Mouse (Mus musculus): ENCODE measurements around the gene Pphln1. TPM values are rescaled to one million over a fixed set of nuclear protein-coding genes. Genes with fewer than 3 reads are reported as not detected.

Gene Pphln1
- polyA plus RNA-seq, 1 experiment: 28.2 TPM

DNA sequence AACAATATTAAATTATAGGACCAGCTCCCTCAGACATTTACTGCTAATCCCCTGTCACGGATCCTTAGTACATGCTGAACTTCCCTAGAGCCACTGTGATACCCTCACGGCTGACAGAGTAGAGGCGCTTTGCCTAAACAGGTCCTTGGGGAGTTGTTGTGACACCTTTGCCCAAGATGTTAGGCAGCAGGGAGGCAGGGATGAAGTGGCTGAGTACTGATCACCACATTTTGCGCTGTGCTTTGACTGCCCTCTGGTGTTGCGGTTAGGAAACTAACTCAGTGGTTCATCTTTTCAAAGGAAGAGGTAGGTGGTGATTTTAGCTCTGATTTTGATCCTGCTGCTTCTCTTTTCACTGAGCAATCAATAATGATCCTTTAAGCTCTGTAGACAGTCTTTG lies 40.5 kb downstream of the Pphln1 start:
- Histone ChIP-seq H3K79me2 (ENCODE audit: control insufficient read depth, insufficient read depth) (no peaks in the 10 kb centered on the region), H3K4me3 (ENCODE audit: insufficient read depth, poor library complexity, severe bottlenecking) (no peak overlapping the region), H3K79me3 (ENCODE audit: low read depth) (no peaks in the 10 kb centered on the region), H3ac (ENCODE audit: control insufficient read depth, insufficient read length, low read depth) (no peak overlapping the region), H3K36me3 (ENCODE audit: control insufficient read depth, insufficient read depth) (peaks cover 72% of the 10 kb centered on the region), H3K27me3 (ENCODE audit: control insufficient read depth, insufficient read depth, insufficient read length) (no peaks in the 10 kb centered on the region)
- peak; percentile 79 for TF ChIP-seq CTCF (IDR thresholded peaks at IDR 0.05; ENCODE audit: control insufficient read depth, insufficient read depth, insufficient read length)
- TF ChIP-seq USF1 (IDR thresholded peaks at IDR 0.05; ENCODE audit: low read depth): no peak
- no peak for TF ChIP-seq FOSL1 (IDR thresholded peaks at IDR 0.05; ENCODE audit: insufficient read depth, low read length, poor library complexity, severe bottlenecking)
- TF ChIP-seq MYOD1 (IDR thresholded peaks at IDR 0.05; ENCODE audit: control insufficient read depth, insufficient read length, low read depth): no peak
- no peak for TF ChIP-seq MYOG (IDR thresholded peaks at IDR 0.05; ENCODE audit: control insufficient read depth, extremely low read depth, insufficient read length)
- TF ChIP-seq MAX (IDR thresholded peaks at IDR 0.05): no peak
- no peak for TF ChIP-seq CEBPB (IDR thresholded peaks at IDR 0.05; ENCODE audit: low read depth)

DNA sequence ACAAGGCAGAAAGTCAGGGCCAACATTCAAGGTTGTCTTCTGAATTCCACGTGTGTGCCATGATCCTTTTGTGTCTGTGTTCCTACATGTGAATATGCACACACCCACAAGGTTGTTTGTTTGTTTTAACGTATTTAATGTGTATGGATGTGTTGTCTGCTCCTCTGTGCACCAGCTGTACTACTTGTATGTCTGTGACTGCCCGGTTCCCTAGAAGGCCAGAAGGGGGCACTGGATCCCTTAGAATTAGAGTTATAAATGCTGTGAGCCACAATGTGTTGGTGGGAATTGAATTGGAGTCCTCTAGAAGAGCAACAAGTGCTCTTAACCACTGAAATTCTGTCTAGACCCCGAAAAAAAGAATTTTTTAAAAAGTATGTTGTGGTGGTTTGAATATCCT lies 44.1 kb downstream of the Pphln1 start:
- Histone ChIP-seq H3K79me2 (ENCODE audit: control insufficient read depth, insufficient read depth) (no peaks in the 10 kb centered on the region), H3K36me3 (ENCODE audit: control insufficient read depth, insufficient read depth) (peaks cover 81% of the 10 kb centered on the region), H3K4me3 (ENCODE audit: insufficient read depth, poor library complexity, severe bottlenecking) (no peak overlapping the region), H3ac (ENCODE audit: control insufficient read depth, insufficient read length, low read depth) (no peak overlapping the region), H3K27me3 (ENCODE audit: control insufficient read depth, insufficient read depth, insufficient read length) (no peaks in the 10 kb centered on the region), H3K79me3 (ENCODE audit: low read depth) (no peaks in the 10 kb centered on the region)
- no peak for TF ChIP-seq FOSL1 (IDR thresholded peaks at IDR 0.05; ENCODE audit: insufficient read depth, low read length, poor library complexity, severe bottlenecking)
- TF ChIP-seq MYOD1 (IDR thresholded peaks at IDR 0.05; ENCODE audit: control insufficient read depth, insufficient read length, low read depth): no peak
- TF ChIP-seq MAX (IDR thresholded peaks at IDR 0.05): no peak
- no peak for TF ChIP-seq CTCF (IDR thresholded peaks at IDR 0.05; ENCODE audit: control insufficient read depth, insufficient read depth, insufficient read length)

DNA sequence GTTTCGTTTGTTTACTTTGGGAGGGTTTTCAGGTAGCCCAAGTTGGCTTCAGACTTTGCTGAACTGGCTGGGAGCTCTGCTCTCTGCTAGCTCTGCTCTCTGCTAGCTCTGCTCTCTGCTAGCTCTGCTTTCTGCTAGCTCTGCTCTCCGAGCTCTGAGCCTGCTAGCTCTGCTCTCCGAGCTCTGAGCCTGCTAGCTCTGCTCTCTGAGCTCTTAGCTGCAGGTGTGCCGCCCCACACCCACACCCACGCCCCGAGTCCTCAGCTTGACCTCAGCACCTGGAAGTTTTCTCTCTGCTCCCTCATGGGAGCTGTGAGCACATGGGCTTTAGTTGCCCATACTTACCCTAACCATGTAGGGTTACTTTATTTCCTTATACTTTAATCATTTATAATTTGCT lies 45.5 kb downstream of the Pphln1 start:
- H3K27me3 ChIP-seq (ENCODE audit: control insufficient read depth, insufficient read depth, insufficient read length): no peaks in the 10 kb centered on the region
- H3K4me3 ChIP-seq (ENCODE audit: insufficient read depth, poor library complexity, severe bottlenecking): no peak overlapping the region
- H3K79me3 ChIP-seq (ENCODE audit: low read depth): no peaks in the 10 kb centered on the region
- no peak overlapping the region for H3ac ChIP-seq (ENCODE audit: control insufficient read depth, insufficient read length, low read depth)
- no peak for TF ChIP-seq MYOD1 (IDR thresholded peaks at IDR 0.05; ENCODE audit: control insufficient read depth, insufficient read length, low read depth)
- TF ChIP-seq FOSL1 (IDR thresholded peaks at IDR 0.05; ENCODE audit: insufficient read depth, low read length, poor library complexity, severe bottlenecking): no peak
- TF ChIP-seq MAX (IDR thresholded peaks at IDR 0.05): no peak
- no peak for TF ChIP-seq CEBPB (IDR thresholded peaks at IDR 0.05; ENCODE audit: low read depth)
- no peak for TF ChIP-seq USF1 (IDR thresholded peaks at IDR 0.05; ENCODE audit: low read depth)
- no peak for TF ChIP-seq MYOG (IDR thresholded peaks at IDR 0.05; ENCODE audit: control insufficient read depth, extremely low read depth, insufficient read length)
- no peak for TF ChIP-seq CTCF (IDR thresholded peaks at IDR 0.05; ENCODE audit: control insufficient read depth, insufficient read depth, insufficient read length)
- peaks cover 4% of the 10 kb centered on the region for H3K79me2 ChIP-seq (ENCODE audit: control insufficient read depth, insufficient read depth)
- H3K36me3 ChIP-seq (ENCODE audit: control insufficient read depth, insufficient read depth): peaks cover 78% of the 10 kb centered on the region

- H3K27me3 ChIP-seq (ENCODE audit: control insufficient read depth, insufficient read depth, insufficient read length): no peaks in the 10 kb centered on the region
- H3K79me2 ChIP-seq (ENCODE audit: control insufficient read depth, insufficient read depth): peaks cover 11% of the 10 kb centered on the region
- TF ChIP-seq CTCF (IDR thresholded peaks at IDR 0.05; ENCODE audit: control insufficient read depth, insufficient read depth, insufficient read length): no peak
- peaks cover 64% of the 10 kb centered on the region for H3K36me3 ChIP-seq (ENCODE audit: control insufficient read depth, insufficient read depth)
- no peak overlapping the region for H3K4me3 ChIP-seq (ENCODE audit: insufficient read depth, poor library complexity, severe bottlenecking)
- peaks cover 4% of the 10 kb centered on the region for H3K79me3 ChIP-seq (ENCODE audit: low read depth)
- H3ac ChIP-seq (ENCODE audit: control insufficient read depth, insufficient read length, low read depth): no peak overlapping the region
Measured at GRCm38 (mm10) chr15:93448862-93449261, 50.7 kb downstream of the Pphln1 start.

GRCm38 (mm10) chr15:93453296-93453695 lies 55.1 kb downstream of the Pphln1 start:
- no peak overlapping the region for H3ac ChIP-seq (ENCODE audit: control insufficient read depth, insufficient read length, low read depth)
- H3K79me2 ChIP-seq (ENCODE audit: control insufficient read depth, insufficient read depth): peaks cover 11% of the 10 kb centered on the region
- H3K79me3 ChIP-seq (ENCODE audit: low read depth): peaks cover 4% of the 10 kb centered on the region
- H3K36me3 ChIP-seq (ENCODE audit: control insufficient read depth, insufficient read depth): peaks cover 63% of the 10 kb centered on the region
- no peak for TF ChIP-seq USF1 (IDR thresholded peaks at IDR 0.05; ENCODE audit: low read depth)
- TF ChIP-seq MYOD1 (IDR thresholded peaks at IDR 0.05; ENCODE audit: control insufficient read depth, insufficient read length, low read depth): no peak
- H3K27me3 ChIP-seq (ENCODE audit: control insufficient read depth, insufficient read depth, insufficient read length): no peaks in the 10 kb centered on the region
- no peak overlapping the region for H3K4me3 ChIP-seq (ENCODE audit: insufficient read depth, poor library complexity, severe bottlenecking)

GRCm38 (mm10) chr15:93456005-93456404 lies 57.9 kb downstream of the Pphln1 start:
- H3ac ChIP-seq (ENCODE audit: control insufficient read depth, insufficient read length, low read depth): no peak overlapping the region
- H3K79me2 ChIP-seq (ENCODE audit: control insufficient read depth, insufficient read depth): no peaks in the 10 kb centered on the region
- no peaks in the 10 kb centered on the region for H3K27me3 ChIP-seq (ENCODE audit: control insufficient read depth, insufficient read depth, insufficient read length)
- H3K79me3 ChIP-seq (ENCODE audit: low read depth): peaks cover 4% of the 10 kb centered on the region
- TF ChIP-seq CEBPB (IDR thresholded peaks at IDR 0.05; ENCODE audit: low read depth): no peak
- no peak for TF ChIP-seq MAX (IDR thresholded peaks at IDR 0.05)
- TF ChIP-seq CTCF (IDR thresholded peaks at IDR 0.05; ENCODE audit: control insufficient read depth, insufficient read depth, insufficient read length): no peak
- H3K4me3 ChIP-seq (ENCODE audit: insufficient read depth, poor library complexity, severe bottlenecking): no peak overlapping the region
- peaks cover 67% of the 10 kb centered on the region for H3K36me3 ChIP-seq (ENCODE audit: control insufficient read depth, insufficient read depth)

Measured in C2C12 (cell line).